Mouse (Mus musculus) CH12.LX (cell line): ENCODE results near the gene Plcd4. TPM values are rescaled to one million over a fixed set of nuclear protein-coding genes. Genes with fewer than 3 reads are reported as not detected.

Source experiments
- DNase-seq: peaks from one replicate; pipeline ENCODE4 v3.0.0-alpha.2; 2013; ENCODE audit errors: extremely low read depth
- H3K27ac ChIP-seq: 2 replicates; pipeline ENCODE4 v1.5.1; 2012; ENCODE audit warnings: low read depth, mild to moderate bottlenecking, control low read depth, moderate library complexity; ENCODE audit not compliant: insufficient read depth
- H3K27me3 ChIP-seq: replicated peaks from 2 replicates; pipeline ENCODE3; 2012; ENCODE audit warnings: inconsistent platforms
- H3K36me3 ChIP-seq, 2 experiments: replicated peaks in 1 of 2; 2 replicates each; pipeline versions ENCODE3 to v1.6.1; 2012; ENCODE audit warnings: inconsistent platforms in 1 of 2, low read length in 1 of 2, mild to moderate bottlenecking in 1 of 2, mixed read lengths in 1 of 2, moderate library complexity in 1 of 2; ENCODE audit not compliant: control insufficient read depth in 1 of 2, insufficient read depth in 1 of 2
- H3K4me1 ChIP-seq, 2 experiments: 2 replicates each; pipeline ENCODE4 v1.6.1; 2012; ENCODE audit warnings: inconsistent platforms in 1 of 2, moderate library complexity in 1 of 2; ENCODE audit not compliant: insufficient read depth in 2 of 2, control insufficient read depth in 1 of 2
- H3K4me2 ChIP-seq: 2 replicates; pipeline ENCODE4 v1.6.1; 2012; ENCODE audit warnings: low read depth, mild to moderate bottlenecking, control low read depth; ENCODE audit not compliant: poor library complexity, insufficient read depth, severe bottlenecking
- H3K4me3 ChIP-seq, 3 experiments: fragments of 150-350 bp in 1 of 3; sonication (generic) in 1 of 3; replicated peaks in 1 of 3; 2 replicates each; pipeline versions ENCODE3 to v1.5.1; 2011 to 2012; ENCODE audit warnings: low read depth in 2 of 3, low read length in 2 of 3, mild to moderate bottlenecking in 2 of 3, moderate library complexity in 2 of 3, control low read depth in 1 of 3, improper control_type of control experiment in 1 of 3, inconsistent platforms in 1 of 3, mixed read lengths in 1 of 3; ENCODE audit not compliant: poor library complexity in 1 of 3
- H3K79me2 ChIP-seq: replicated peaks from 2 replicates; pipeline ENCODE4 v1.6.1; 2012; ENCODE audit warnings: mild to moderate bottlenecking, moderate library complexity; ENCODE audit not compliant: control insufficient read depth, poor library complexity, insufficient read depth, severe bottlenecking; ENCODE audit errors: extremely low read depth
- H3K9ac ChIP-seq: 2 replicates; pipeline ENCODE4 v1.6.1; 2012; ENCODE audit warnings: low read depth, mild to moderate bottlenecking, control low read depth, moderate library complexity; ENCODE audit not compliant: insufficient read depth
- H3K9me3 ChIP-seq: replicated peaks from 2 replicates; pipeline ENCODE3; 2012; ENCODE audit warnings: low read length, inconsistent platforms, mixed read lengths
- CHD2 ChIP-seq: IDR thresholded peaks from 2 replicates; pipeline ENCODE4 v1.6.1; 2011; ENCODE audit warnings: low read length, improper control_type of control experiment
- EP300 ChIP-seq: IDR thresholded peaks from 2 replicates; pipeline ENCODE4 v1.6.1; 2011; ENCODE audit warnings: low read length, improper control_type of control experiment
- ETS1 ChIP-seq: conservative IDR thresholded peaks from 2 replicates; pipeline ENCODE4 v1.6.1; 2012; ENCODE audit warnings: low read depth, mild to moderate bottlenecking, inconsistent platforms, low read length, improper control_type of control experiment, moderate library complexity
- GABPA ChIP-seq: IDR thresholded peaks from 2 replicates; pipeline ENCODE4 v1.6.1; 2012; ENCODE audit warnings: low read depth, low read length, improper control_type of control experiment, inconsistent platforms; ENCODE audit not compliant: insufficient replicate concordance
- JUN ChIP-seq: IDR thresholded peaks from 2 replicates; pipeline ENCODE4 v1.6.1; 2011; ENCODE audit warnings: low read depth, mild to moderate bottlenecking, low read length, improper control_type of control experiment, moderate library complexity; ENCODE audit not compliant: insufficient read depth
- JUND ChIP-seq: conservative IDR thresholded peaks from 2 replicates; pipeline ENCODE4 v1.6.1; 2011; ENCODE audit warnings: low read depth, low read length, improper control_type of control experiment
- KAT2A ChIP-seq: IDR thresholded peaks from 2 replicates; pipeline ENCODE4 v1.6.1; 2012; ENCODE audit warnings: low read length, improper control_type of control experiment, inconsistent platforms; ENCODE audit not compliant: insufficient replicate concordance
- MAX ChIP-seq: IDR thresholded peaks from 2 replicates; pipeline ENCODE4 v1.6.1; 2011; ENCODE audit warnings: low read length, improper control_type of control experiment
- MEF2A ChIP-seq: IDR thresholded peaks from 2 replicates; pipeline ENCODE4 v1.6.1; 2014; ENCODE audit warnings: low read depth, mild to moderate bottlenecking, inconsistent platforms, low read length, improper control_type of control experiment, borderline replicate concordance
- NELFE ChIP-seq: IDR thresholded peaks from 2 replicates; pipeline ENCODE4 v1.6.1; 2011; ENCODE audit warnings: low read depth, low read length, improper control_type of control experiment
- POLR2A ChIP-seq: IDR thresholded peaks from 2 replicates; pipeline ENCODE4 v1.6.1; 2011; ENCODE audit warnings: low read depth, mild to moderate bottlenecking, improper control_type of control experiment, low read length
- POLR2AphosphoS2 ChIP-seq: IDR thresholded peaks from 2 replicates; pipeline ENCODE4 v1.6.1; 2011; ENCODE audit warnings: low read depth, low read length, improper control_type of control experiment
- SIN3A ChIP-seq: IDR thresholded peaks from 2 replicates; pipeline ENCODE4 v1.6.1; 2012; ENCODE audit warnings: low read length, improper control_type of control experiment, inconsistent platforms
- SMC3 ChIP-seq: IDR thresholded peaks from 2 replicates; pipeline ENCODE4 v1.6.1; 2011; ENCODE audit warnings: low read depth, low read length, improper control_type of control experiment
- TCF12 ChIP-seq: IDR thresholded peaks from 2 replicates; pipeline ENCODE4 v1.6.1; 2014; ENCODE audit warnings: low read depth, mild to moderate bottlenecking, inconsistent platforms, low read length, improper control_type of control experiment
- USF2 ChIP-seq: conservative IDR thresholded peaks from 2 replicates; pipeline ENCODE4 v1.6.1; 2011; ENCODE audit warnings: low read depth, low read length, improper control_type of control experiment
- ZC3H11A ChIP-seq: IDR thresholded peaks from 2 replicates; pipeline ENCODE4 v1.6.1; 2012; ENCODE audit warnings: low read depth, mild to moderate bottlenecking, inconsistent platforms, low read length, improper control_type of control experiment
- dilution Hi-C: fragments of 300-500 bp; cut with MboI; formaldehyde crosslinking; loops from 2 replicates; pipeline ENCODE4 v1.14.3; 2020; ENCODE audit warnings: low sequenced_read_pairs; ENCODE audit not compliant: extremely low pct_unique_long_range_greater_than_20kb, extremely low pct_ligation_motif_present
- in situ Hi-C: fragments of 300-500 bp; cut with MboI; formaldehyde crosslinking; loops from 3 replicates; pipeline ENCODE4 v1.14.3; 2019; ENCODE audit warnings: low sequenced_read_pairs, low pct_ligation_motif_present, low pct_unique_long_range_greater_than_20kb, mixed read lengths
- polyA plus RNA-seq: library from polyadenylated mRNA; unstranded; fragments of >175 nt; gene quantifications from 2 replicates; pipeline ENCODE4 v1.2.1, GENCODE M21; 2012; ENCODE audit warnings: low read depth; ENCODE audit not compliant: insufficient read length
- total RNA-seq, 2 experiments: library from RNA; depleted of rRNA; stranded (reverse); fragments of 300-350 nt in 1 of 2; fragments of >200 nt in 1 of 2; gene quantifications; 2 replicates each; pipeline ENCODE4 v1.2.3; 2012 to 2014

Plcd4 gene
- total and polyA plus RNA-seq, 3 experiments: 0.21 to 0.97 TPM; not detected in 1

DNA sequence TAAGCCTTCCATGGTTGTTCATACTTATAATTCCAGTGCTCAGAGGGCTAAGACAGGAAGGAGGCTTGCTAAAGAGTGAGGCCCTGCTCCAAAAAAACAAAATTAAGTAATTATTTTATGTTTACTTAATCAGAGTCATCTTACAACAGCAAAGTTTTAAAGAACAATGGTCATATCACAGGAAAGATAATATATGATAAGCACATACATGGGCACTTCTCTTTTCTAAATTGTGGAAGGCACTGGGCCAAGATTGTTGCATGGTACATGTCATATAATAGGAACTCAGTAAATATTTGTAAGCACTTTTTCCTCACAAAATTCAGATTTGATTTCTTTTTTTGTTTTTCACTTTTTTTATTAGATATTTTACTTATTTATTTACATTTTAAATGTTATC lies 22.8 kb upstream of the Plcd4 start:
- dilution Hi-C loops: no loop called here
- Histone ChIP-seq H3K9ac (no peak overlapping the region), H3K4me1 (peaks cover 0 to 16% of the 10 kb centered on the region in 2 experiments; a peak in 1 of 4 replicates), H3K27ac (no peak overlapping the region), H3K79me2 (peaks cover 19% of the 10 kb centered on the region), H3K27me3 (no peaks in the 10 kb centered on the region), H3K4me3 (no peak overlapping the region), H3K9me3 (no peaks in the 10 kb centered on the region), H3K36me3 (peaks cover 53 to 80% of the 10 kb centered on the region in 2 experiments), H3K4me2 (no peak overlapping the region)
- DNase-seq: no peak
- TF ChIP-seq SMC3 (no peak), POLR2A (no peak), MEF2A (no peak), SIN3A (no peak), JUN (no peak), KAT2A (no peak), CHD2 (no peak)
- in situ Hi-C loops: no loop called here

DNA sequence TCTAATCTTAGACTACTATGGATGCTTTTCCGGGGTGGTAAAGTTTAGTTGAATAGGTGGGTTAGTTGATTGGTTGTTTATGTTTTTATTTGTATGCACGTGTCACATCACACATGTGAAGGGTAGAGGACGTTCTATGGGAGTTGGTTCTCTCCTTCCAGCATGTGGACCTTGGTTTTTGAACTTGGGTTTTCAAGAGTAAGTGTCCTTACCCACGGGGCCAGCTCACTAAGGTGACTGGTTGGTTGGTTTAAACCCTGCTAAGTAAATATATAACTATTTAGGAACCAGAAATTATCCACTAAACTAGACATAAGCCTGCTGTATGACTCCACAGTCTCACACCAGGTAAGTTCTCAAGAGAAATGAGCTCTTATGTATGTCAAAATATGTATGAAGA lies 17.9 kb upstream of the Plcd4 start:
- Histone ChIP-seq H3K4me1 (peaks cover 0 to 16% of the 10 kb centered on the region in 2 experiments; a peak in 1 of 4 replicates), H3K27me3 (no peaks in the 10 kb centered on the region), H3K9ac (no peak overlapping the region), H3K36me3 (peaks cover 72 to 95% of the 10 kb centered on the region in 2 experiments), H3K27ac (no peak overlapping the region), H3K79me2 (no peaks in the 10 kb centered on the region; the same call in 1 of the 2 replicates), H3K4me2 (no peak overlapping the region), H3K4me3 (no peak overlapping the region), H3K9me3 (no peaks in the 10 kb centered on the region)
- no peak for DNase-seq
- TF ChIP-seq GABPA: no peak
- no peak for TF ChIP-seq ZC3H11A
- TF ChIP-seq TCF12: no peak
- no peak for TF ChIP-seq NELFE
- TF ChIP-seq ETS1: no peak
- TF ChIP-seq JUN: no peak
- TF ChIP-seq MAX: no peak
- TF ChIP-seq JUND: no peak
- TF ChIP-seq EP300: no peak
- TF ChIP-seq USF2: no peak
- no peak for TF ChIP-seq POLR2AphosphoS2
- no peak for TF ChIP-seq SMC3
- dilution Hi-C loops: no loop called here
- in situ Hi-C loops: no loop called here
